12 mouse cellular contexts compared by ENCODE assay signal in genomic region chr13:62866817-62867216, GRCm38 (mm10). TPM values are rescaled to one million over a fixed set of nuclear protein-coding genes. Genes with fewer than 3 reads are reported as not detected.
DNase-seq lines count a peak whose midpoint lies in the region; ATAC-seq lines count a peak whose summit lies in the region.
"Had no signal": no experiment of that assay in that cellular context is flagged by ENCODE, and none has a peak within 500 bp of the region (broad histone marks: within the 10 kb centered on the region; RNA-seq: fewer than 3 reads in every experiment).

No protein-coding gene starts in this region.

- H3K9ac ChIP-seq in heart, embryonic 13.5 days = no peak overlapping the region
- no peak overlapping the region for H3K9ac ChIP-seq in midbrain, embryonic 14.5 days (replicated peaks; ENCODE audit: low read length)
- H3K9ac ChIP-seq in midbrain, embryonic 13.5 days (replicated peaks) = no peak overlapping the region
- no peak overlapping the region for H3K9ac ChIP-seq in hindbrain, embryonic 15.5 days

- H3K36me3 ChIP-seq in heart, embryonic 13.5 days = no peaks in the 10 kb centered on the region
- H3K36me3 ChIP-seq in midbrain, embryonic 14.5 days (ENCODE audit: control insufficient read depth, insufficient read depth, low read length) = no peaks in the 10 kb centered on the region
- no peaks in the 10 kb centered on the region for H3K36me3 ChIP-seq in midbrain, embryonic 13.5 days
- H3K36me3 ChIP-seq in hindbrain, embryonic 15.5 days = no peaks in the 10 kb centered on the region

- no peaks in the 10 kb centered on the region for H3K9me3 ChIP-seq in heart, embryonic 13.5 days
- no peaks in the 10 kb centered on the region for H3K9me3 ChIP-seq in midbrain, embryonic 14.5 days (ENCODE audit: control insufficient read depth, low read length)
- no peaks in the 10 kb centered on the region for H3K9me3 ChIP-seq in midbrain, embryonic 13.5 days
- no peaks in the 10 kb centered on the region for H3K9me3 ChIP-seq in hindbrain, embryonic 15.5 days

- WGBS in heart, embryonic 13.5 days = 65% methylated on average over 4 of the region's 4 CpGs
- 75% methylated on average over 4 of the region's 4 CpGs for WGBS in midbrain, embryonic 14.5 days
- 73% methylated on average over 4 of the region's 4 CpGs for WGBS in midbrain, embryonic 13.5 days
- WGBS in hindbrain, embryonic 15.5 days = 40% methylated on average over 4 of the region's 4 CpGs

- intact Hi-C loops in heart, postnatal 10 days (cut with DNase I) = no loop called here

- no peaks in the 10 kb centered on the region for H3K4me1 ChIP-seq in heart, embryonic 13.5 days
- no peaks in the 10 kb centered on the region for H3K4me1 ChIP-seq in midbrain, embryonic 14.5 days (ENCODE audit: control insufficient read depth, insufficient read depth, low read length)
- 0 out of 2 replicates have a peak, but pooled peaks cover 3% of the 10 kb centered on the region for H3K4me1 ChIP-seq in midbrain, embryonic 13.5 days (replicated peaks)
- H3K4me1 ChIP-seq in hindbrain, embryonic 15.5 days (replicated peaks) = peaks cover 9% of the 10 kb centered on the region

- ATAC-seq in heart, embryonic 13.5 days (ENCODE audit: extremely low read depth, insufficient number of reproducible peaks, low FRiP score, low TSS enrichment) = no peak
- ATAC-seq in midbrain, embryonic 14.5 days (ENCODE audit: low FRiP score, low TSS enrichment) = peak; percentile 14; the same call in 1 of the 2 replicates
- ATAC-seq in midbrain, embryonic 13.5 days = no peak
- ATAC-seq in hindbrain, embryonic 15.5 days (ENCODE audit: low FRiP score, low read depth) = peak; percentile 84

- H3K4me3 ChIP-seq in heart, embryonic 13.5 days = no peak overlapping the region
- H3K4me3 ChIP-seq in midbrain, embryonic 14.5 days (replicated peaks; ENCODE audit: low read depth, low read length) = no peak overlapping the region
- no peak overlapping the region for H3K4me3 ChIP-seq in midbrain, embryonic 13.5 days (replicated peaks)
- H3K4me3 ChIP-seq in hindbrain, embryonic 15.5 days = no peak overlapping the region

- H3K4me2 ChIP-seq in heart, embryonic 13.5 days = no peak overlapping the region
- H3K4me2 ChIP-seq in midbrain, embryonic 14.5 days (ENCODE audit: low read length) = no peak overlapping the region
- H3K4me2 ChIP-seq in midbrain, embryonic 13.5 days (replicated peaks) = no peak overlapping the region
- no peak overlapping the region for H3K4me2 ChIP-seq in hindbrain, embryonic 15.5 days

- H3K27me3 ChIP-seq in heart, embryonic 13.5 days (replicated peaks) = no peaks in the 10 kb centered on the region
- no peaks in the 10 kb centered on the region for H3K27me3 ChIP-seq in midbrain, embryonic 14.5 days (ENCODE audit: control insufficient read depth, insufficient read depth, low read length)
- H3K27me3 ChIP-seq in midbrain, embryonic 13.5 days = no peaks in the 10 kb centered on the region
- H3K27me3 ChIP-seq in hindbrain, embryonic 15.5 days = no peaks in the 10 kb centered on the region

- 0 out of 2 replicates have a peak overlapping the region, but pooled peaks have one; percentile 58 for H3K27ac ChIP-seq in heart, embryonic 13.5 days (replicated peaks)
- no peak overlapping the region for H3K27ac ChIP-seq in midbrain, embryonic 14.5 days (replicated peaks; ENCODE audit: low read depth, low read length)
- H3K27ac ChIP-seq in midbrain, embryonic 13.5 days = no peak overlapping the region
- H3K27ac ChIP-seq in hindbrain, embryonic 15.5 days (replicated peaks) = peak overlapping the region; percentile 51
- H3K27ac ChIP-seq: kidney, postnatal 0 days had no signal

- no peak for DNase-seq in heart, postnatal 10 days
- peak; percentile 23 for DNase-seq in midbrain, embryonic 14.5 days
- no peak for DNase-seq in thymus, postnatal 10 days (ENCODE audit: low spot score in 2 of 2)
- DNase-seq in right cerebral cortex, postnatal 36 days (ENCODE audit: low spot score in 2 of 2) = no peak
- DNase-seq: adrenal gland, adult 8-10 months; gastrocnemius, postnatal 10 days; thymus, adult 2 months had no signal

RNA-seq across cellular contexts. Expression of gene Fbp2, which starts 8.6 kb away (rescaled TPM):
- not detected in 2 replicates for polyA plus RNA-seq in heart, embryonic 13.5 days (2015; fragmentation: Nextera tagmentation; extraction: Ambion mirVana)
- 10 to 100 TPM; 33.8 to 39.5 TPM for total RNA-seq in heart, postnatal 10 days (2021)
- 0.83 and 0.90 TPM in 2 replicates for polyA plus RNA-seq in midbrain, embryonic 14.5 days (2014; fragmentation: Nextera tagmentation; extraction: Ambion mirVana)
- 0.44 TPM in 1 of 2 replicates, not detected in the other for polyA plus RNA-seq in midbrain, embryonic 13.5 days (2015; fragmentation: Nextera tagmentation; extraction: Ambion mirVana)
- polyA plus RNA-seq in hindbrain, embryonic 15.5 days (2015; fragmentation: Nextera tagmentation; extraction: Ambion mirVana) = 0.69 and 1.2 TPM in 2 replicates

RNA-seq across cellular contexts. Expression of gene Fbp1, which starts 21.3 kb away (rescaled TPM):
- polyA plus RNA-seq in heart, embryonic 13.5 days (2015; fragmentation: Nextera tagmentation; extraction: Ambion mirVana) = 0.36 and 0.44 TPM in 2 replicates
- not detected for total RNA-seq in heart, postnatal 10 days (2021)
- polyA plus RNA-seq in midbrain, embryonic 14.5 days (2014; fragmentation: Nextera tagmentation; extraction: Ambion mirVana) = not detected in 2 replicates
- polyA plus RNA-seq in midbrain, embryonic 13.5 days (2015; fragmentation: Nextera tagmentation; extraction: Ambion mirVana) = not detected in 2 replicates
- 0.49 and 0.59 TPM in 2 replicates for polyA plus RNA-seq in hindbrain, embryonic 15.5 days (2015; fragmentation: Nextera tagmentation; extraction: Ambion mirVana)
- total RNA-seq: heart, postnatal 25 days had no signal

Comparison
In these comparisons a context has a peak if more than half of its experiments do, and no peak if none do; other contexts are left out.
1. ATAC-seq: peak in midbrain, embryonic 14.5 days (single experiment) and hindbrain, embryonic 15.5 days (single experiment); none in heart, embryonic 13.5 days (single experiment) and midbrain, embryonic 13.5 days (single experiment).
2. H3K27ac ChIP-seq: peak in heart, embryonic 13.5 days (single experiment) and hindbrain, embryonic 15.5 days (single experiment); none in midbrain, embryonic 14.5 days (single experiment) and midbrain, embryonic 13.5 days (single experiment).